Mouse (Mus musculus) ES-Bruce4 (cell line): ENCODE measurements around the gene 4933402N03Rik.

Experiments
- CTCF ChIP-seq: IDR thresholded peaks from one replicate; pipeline ENCODE4 v1.8.1; 2011; ENCODE audit warnings: low read depth, low read length
- EP300 ChIP-seq: IDR thresholded peaks from 2 replicates; pipeline ENCODE4 v1.6.1; 2011; ENCODE audit warnings: low read depth, low read length; ENCODE audit not compliant: insufficient read depth
- POLR2A ChIP-seq: IDR thresholded peaks from one replicate; pipeline ENCODE4 v1.8.1; 2011; ENCODE audit warnings: low read length; ENCODE audit not compliant: insufficient read depth

GRCm38 (mm10) chr7:131153044-131153443, 6.9 kb upstream of the 4933402N03Rik start:
- TF ChIP-seq POLR2A, result no peak
- TF ChIP-seq CTCF, result no peak
- TF ChIP-seq EP300, result no peak
